Mouse (Mus musculus) cerebellum, adult 9-11 months (tissue): ENCODE measurements around the gene Cnot6l.

Experiments
- DNase-seq: peaks from one replicate; pipeline ENCODE4 v3.0.0; 2022

Gene Cnot6l

DNA sequence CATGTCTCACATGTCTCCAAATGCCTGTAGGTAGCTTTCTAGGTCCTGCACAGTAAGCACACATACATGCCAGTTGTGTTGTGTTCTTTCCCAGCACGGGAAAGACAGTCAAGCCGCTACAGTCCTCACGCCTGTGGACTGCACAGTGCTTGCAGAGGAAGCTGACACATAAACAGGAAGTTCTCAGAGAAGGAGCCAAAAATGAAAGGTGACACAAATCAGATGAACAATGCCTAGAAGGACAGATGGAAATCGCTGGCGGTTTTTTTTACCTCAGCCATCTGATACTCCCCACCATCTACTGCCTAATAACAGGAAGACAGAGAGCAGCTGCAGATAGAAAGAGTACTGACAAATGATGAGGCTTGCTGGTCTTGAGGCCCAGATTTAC lies at the start of gene Cnot6l:
TSS of gene Cnot6l (minus strand) at position 151 of the 391 bp plus-strand sequence.
- DNase-seq, result peak; percentile 36

DNA sequence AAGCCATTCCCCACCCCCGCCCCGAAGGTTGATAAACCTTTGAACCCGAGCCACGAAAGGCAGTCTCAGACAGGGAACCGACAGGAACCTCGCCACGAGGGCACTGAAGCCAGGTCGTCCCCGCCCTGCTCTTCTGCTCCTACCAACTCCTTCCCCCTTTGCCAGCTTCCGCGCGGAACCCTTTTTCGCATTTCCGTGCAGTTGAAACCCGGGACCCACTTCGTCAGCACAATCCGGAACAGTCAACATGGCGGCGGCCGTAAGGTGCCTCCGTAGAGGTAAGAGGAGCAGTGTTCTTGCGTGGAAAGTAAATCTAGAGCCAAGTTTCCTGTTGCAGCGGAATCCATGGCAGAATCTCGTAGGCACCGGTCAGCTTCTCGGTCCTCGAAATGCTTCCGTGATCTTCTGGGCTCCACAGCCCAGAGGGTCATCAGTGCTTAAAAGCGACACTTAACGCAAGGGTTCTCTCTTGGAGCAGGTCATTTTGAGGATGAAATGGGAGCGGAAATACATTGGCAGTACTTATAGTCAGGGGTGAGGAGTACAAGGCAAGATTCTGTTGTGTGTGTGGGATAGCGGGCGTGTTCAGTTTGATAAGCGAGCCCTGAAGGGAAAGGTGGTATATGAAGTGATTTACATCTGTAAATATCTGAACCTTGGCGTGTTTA lies 46.1 kb upstream of the Cnot6l start:
- peak; percentile 94 for DNase-seq

DNA sequence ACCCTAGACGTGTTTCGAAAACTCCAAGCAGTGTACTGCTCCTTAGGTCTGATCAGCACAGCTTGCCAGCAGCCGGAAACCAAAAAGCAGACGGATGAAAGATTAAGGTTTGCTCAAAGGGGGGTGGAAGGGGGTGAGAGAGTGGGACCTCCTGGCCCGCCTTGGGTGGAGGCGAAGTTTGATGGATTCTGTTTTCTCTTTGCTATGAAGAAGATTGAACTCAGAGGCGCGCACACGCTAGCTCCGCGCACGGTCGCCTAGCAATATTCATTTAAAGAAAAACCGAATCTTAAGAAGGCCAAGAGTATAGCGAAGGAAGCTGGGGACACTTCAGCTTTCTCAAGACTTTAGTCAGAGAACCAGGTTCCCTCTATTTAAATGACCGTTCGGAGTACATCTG lies 45.5 kb upstream of the Cnot6l start, which contains the start of gene Mrpl1:
TSS of gene Mrpl1 (plus strand) at position 35 of the 400 bp plus-strand sequence.
- DNase-seq, result peak; percentile 54

DNA sequence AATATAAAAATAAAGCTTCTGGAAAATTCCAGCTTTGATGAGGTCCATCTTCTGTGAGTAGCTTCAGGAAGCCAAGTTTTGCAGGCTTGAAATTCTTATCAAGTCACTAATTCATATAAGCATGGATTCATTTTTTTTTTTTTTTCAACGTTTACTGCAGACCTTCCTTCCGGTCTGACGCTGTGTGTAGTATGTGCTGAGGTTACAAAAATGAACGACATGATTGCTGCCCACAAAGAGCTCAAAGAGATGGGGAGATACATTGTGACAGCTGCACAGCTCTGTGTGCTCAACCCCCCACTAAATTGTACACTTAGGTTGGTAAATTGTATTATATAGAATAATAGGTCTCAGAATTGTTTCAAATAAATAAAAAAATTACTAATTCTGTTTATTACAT lies 44.6 kb upstream of the Cnot6l start:
- no peak for DNase-seq

DNA sequence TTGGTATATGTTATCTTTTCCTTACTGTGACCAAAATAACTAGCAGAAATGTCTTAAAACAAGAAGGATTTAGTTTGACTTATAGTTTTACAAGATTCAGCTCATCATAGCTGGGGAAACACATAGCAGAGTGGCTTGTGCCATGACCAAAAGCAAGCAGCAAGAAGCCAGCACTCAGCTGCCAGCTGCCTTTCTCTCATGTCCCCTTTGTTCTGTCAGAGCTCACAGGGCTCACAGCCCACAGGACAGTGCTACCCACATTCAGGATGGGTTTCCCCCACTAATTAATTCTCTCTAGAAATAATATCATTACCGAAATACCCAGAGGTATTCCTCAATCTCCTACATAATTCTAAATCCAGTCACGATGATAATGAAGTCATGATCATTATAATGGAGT lies 43.6 kb upstream of the Cnot6l start:
- no peak for DNase-seq

DNA sequence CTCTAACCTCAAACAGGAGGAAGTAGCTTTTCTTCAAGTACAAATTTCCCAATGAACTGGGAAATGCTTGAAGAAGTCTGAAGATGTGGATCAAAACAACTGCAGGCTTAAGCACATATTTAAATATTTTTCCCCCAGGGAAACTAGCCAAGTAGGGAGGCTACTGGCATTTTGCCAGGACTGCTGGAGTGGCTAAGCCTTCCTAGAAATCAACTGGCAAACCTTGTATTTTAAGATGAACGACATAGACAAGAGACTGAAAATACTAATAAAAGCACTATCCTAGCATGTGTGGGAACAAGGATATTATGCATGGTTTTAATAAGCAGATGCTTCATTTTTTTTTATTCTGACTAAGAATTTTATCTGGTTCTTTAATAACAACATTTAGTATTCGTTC lies 42.9 kb upstream of the Cnot6l start:
- no peak for DNase-seq

DNA sequence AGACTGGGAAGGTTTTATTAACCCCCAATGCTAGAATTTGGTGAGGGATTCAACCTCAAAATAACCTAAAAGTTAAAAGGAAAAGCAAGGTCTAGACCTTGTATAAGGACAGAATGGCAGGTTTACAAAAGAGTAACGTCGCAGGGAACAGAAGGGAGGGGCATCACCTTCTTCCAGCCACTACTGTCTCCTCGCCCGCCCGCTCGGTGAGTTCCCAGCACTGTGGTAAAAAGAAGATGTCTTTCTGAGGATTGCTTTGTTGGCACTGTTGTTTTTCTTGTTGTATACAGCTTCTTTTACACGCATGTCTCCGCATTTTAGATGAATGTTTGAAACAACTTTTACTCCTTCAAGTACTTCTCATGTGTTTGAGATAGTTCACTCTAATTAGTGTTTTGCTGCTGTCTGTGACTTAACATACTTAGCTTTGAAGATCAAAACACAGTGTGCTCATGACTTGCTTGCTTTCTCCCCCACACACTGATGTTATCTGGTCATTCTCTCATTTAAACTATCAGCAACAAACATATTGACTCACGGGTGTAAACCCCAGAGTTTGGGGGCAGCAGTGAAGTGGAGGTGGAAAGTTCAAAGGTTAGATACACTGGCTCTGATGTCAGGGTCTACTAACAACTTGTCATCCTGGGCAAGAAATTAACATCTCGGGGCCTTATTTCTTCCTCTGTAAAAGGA lies 37.6 kb upstream of the Cnot6l start:
- DNase-seq, result no peak

DNA sequence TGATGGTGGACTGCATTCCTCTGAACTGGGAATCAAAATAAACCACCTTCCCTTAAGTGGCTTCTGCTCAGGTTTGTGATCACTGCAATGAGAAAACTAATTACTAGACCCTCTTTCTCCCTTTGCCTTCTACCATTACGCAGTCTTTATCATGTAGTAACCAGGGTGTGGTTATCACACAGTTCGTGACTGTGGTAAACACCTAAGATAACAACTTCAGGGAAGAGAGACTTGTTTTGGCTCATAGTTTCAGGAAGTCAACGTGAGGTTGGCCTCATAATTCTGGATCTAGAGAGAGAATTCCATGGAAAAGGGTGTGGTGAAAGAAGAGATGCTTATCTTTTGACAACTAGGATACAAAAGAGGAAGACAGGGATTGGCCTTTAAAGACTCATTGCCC lies 36.3 kb upstream of the Cnot6l start:
- DNase-seq, result no peak

DNA sequence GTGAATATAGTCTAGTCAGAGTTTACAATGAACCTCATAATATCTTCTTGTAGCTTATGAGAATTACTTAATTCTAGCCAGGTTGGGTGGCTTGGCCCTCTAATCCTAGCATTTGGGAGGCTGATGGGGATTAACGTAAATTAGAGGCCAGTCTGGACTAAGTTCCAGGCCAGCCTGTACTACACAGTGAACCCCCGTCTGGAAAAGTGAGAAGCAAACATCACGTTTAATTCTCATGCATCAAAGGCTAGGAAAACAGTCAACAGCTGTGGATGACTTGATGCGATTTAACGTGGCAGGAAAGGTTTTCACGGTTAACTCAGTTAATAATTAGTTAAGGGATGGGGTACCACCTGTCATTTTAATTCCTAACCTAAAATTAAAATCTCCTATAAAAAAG lies 34.3 kb upstream of the Cnot6l start:
- DNase-seq, result no peak

DNA sequence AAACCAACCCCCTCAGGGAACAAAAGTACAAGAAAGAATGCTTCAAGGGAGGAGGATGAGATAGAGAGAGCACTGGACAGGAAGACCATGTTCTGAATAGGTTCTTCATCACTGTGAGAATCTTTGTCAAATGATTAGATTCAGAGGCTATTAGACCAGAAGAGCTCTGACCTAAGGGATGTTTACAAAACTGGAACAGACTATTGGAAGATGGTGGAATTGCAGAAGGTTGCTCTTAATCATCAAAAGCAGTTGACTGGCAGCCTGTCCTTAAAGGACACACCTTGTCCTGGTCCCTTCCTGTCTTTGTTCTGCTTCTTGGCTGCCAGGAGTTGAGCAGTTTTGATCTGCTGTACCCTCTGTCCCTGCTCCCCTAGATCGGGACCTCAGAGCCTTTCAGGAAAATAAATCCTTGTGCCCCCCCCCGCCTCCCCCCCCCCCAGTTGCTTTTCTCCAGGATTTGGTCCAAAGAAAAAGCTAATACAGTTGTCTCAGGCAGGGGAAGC lies 32.6 kb upstream of the Cnot6l start:
- no peak for DNase-seq

DNA sequence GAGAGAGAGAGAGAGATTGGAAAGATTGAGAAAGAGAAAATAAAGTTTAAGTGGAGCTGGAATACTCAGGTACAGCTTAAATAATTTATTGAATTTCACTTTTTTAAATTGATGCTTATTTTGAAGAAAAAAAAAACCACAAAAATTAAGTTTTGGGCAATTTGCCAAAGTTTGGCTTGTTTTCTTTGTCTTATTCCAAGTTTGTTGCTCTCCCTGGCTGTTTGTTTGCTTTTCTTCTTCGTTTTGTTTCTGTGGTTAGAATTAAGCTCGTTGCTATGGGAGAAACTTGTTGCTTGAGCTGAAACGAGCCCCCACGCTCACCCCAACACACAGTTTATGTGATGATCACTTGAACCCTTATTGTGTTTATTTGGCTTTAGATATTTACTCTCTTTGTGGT lies 27.3 kb upstream of the Cnot6l start:
- DNase-seq, result no peak

DNA sequence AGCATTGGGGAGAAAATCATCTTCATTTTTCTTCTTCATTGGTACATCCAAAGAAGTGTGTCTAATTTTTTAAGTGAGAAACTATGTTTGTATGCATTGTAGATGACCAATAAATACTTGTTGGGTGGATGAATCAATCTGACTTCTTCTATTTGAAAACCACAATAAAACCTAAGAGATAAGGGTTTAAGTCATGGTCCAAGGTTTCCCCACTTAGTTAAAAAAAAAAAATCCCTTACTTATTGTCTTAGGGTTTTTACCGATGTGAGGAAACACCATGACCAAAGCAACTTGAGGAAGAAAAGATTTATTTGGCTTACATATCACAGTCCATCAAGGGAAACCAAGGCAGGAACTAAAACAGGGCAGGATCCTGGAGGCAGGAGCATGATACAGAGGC lies 25.8 kb upstream of the Cnot6l start:
- DNase-seq, result no peak

DNA sequence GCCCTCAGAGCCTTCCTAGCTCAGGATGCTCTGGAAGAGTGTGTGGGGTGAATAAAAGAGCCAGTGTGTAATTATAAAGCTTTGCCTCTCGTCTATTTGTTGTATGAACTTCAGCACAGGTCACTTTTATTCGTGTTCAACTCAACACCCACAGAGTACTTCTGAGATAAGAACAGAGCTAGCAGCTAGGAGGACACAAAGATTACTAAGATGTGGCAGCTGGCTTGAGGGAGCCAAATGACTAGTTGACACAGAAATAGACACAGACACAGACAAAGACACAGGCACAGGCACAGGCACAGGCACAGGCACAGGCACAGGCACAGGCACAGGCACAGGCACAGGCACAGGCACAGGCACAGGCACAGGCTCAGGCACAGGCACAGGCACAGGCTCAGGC lies 20.0 kb upstream of the Cnot6l start:
- DNase-seq, result no peak

DNA sequence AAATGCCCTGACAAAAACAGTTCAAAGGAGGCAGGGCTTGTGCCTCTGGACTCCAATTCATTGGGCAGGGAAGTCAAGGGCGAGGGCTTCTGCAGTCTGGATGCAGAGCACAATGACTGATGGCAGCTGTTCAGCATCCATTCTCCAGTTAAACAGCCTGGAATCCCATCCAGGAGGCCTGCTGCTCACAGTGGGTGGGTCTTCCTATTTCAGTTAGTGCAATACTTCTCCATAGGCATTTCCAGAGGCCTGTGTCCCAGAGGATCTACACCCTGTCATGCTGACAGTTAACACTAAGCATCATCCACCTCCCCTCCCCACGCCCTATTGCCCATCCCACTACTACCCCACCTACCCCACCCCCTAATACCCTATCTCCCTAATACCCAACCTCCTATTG lies 19.2 kb upstream of the Cnot6l start:
- DNase-seq, result no peak

DNA sequence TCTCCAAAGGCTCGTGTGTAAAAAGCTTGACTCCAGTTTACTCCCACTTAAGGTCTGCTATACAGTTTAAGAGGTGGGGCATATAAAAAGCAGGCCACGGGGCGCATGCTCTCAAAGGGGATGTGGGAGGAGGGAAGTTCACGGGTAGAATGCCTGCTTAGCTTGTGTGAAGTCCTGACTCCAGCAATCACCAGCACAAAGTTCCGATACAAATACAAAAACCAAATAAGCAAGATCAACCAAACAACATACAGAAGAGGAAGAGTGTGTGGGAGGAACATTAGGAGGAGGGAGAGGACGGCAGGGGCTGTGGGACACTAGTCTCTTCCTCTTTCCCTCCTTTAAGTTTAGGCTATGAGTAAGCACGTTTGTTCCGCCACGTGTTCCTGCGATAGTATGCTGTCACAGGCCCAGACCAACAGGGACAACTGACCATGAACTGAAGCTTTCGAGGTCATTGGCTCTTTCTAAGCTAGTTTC lies 12.9 kb upstream of the Cnot6l start:
- DNase-seq, result no peak

DNA sequence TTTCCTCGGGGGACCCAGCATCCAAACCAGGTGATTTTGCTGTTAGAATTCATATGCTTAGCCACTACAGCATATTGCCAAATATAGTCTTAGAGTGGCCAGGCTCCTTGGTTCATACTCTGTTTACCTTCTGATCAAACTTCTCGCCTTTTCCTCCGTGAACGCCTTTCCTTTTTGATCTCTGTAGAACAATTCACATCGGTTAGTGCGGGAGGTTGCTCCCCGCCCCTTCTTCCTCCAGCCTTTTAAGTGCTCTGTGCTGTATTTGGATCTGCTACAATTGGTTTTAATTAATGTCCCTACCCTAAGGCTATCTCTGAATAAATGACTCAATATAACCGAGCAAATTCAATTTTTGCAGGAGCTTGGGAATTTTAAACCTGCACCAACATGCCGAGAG lies 12.2 kb upstream of the Cnot6l start:
- no peak for DNase-seq

DNA sequence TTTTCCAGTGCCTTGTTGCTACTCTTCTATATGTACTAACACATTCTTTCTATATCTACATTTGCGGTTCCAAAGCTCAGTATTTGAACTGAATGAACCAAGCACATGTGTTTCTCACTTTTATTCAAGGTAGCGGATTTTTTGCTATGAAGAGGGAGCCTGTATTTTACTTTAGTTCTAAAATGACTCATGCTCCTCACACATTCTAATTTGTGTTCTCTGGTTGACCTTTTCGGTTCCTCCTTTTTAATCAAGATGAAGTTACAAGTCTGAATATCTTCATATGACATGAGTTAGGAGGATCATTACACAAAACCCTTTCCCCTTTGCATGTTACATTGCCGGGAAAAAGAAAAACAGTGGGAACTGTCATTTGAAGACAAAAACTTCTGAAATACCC lies 7.8 kb upstream of the Cnot6l start:
- DNase-seq, result no peak

DNA sequence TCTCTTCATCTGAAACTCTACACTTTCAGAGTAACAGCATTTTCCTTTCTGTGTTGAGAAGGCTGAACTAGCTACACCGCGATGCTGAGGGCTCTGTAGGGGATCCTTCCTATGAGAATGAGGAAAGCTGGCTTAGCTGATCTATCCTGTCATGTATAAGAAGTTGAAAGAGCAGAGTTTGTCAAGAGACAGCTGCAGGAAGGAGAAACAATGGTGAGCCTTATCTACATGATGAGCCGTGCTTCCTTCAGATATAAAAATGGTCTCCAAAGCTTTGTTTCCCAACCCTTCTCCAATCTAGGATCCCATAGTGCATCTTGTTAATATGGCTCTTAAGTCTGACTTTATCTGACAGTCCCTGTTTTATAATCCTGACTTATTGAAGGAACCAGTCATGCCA lies 6.5 kb upstream of the Cnot6l start:
- no peak for DNase-seq

DNA sequence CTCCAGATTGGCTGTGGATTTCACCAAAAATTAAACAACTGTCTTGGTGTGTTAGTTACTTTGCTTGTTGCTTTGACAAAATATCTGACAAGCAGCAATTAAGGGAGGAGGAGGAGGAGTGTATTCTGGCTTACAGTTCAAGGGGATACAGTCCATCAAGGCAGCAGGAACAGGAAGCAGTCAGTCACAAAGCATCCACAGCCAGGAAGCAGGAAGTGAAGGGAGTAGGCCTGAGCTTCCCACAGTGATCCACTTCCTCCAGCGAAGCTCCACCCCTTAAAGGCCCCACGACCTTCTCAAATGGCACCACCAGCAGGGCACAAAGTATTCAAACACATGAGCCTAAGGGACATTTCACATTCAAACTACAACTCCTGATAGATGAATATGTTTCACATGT lies 2.8 kb upstream of the Cnot6l start:
- DNase-seq, result no peak

DNA sequence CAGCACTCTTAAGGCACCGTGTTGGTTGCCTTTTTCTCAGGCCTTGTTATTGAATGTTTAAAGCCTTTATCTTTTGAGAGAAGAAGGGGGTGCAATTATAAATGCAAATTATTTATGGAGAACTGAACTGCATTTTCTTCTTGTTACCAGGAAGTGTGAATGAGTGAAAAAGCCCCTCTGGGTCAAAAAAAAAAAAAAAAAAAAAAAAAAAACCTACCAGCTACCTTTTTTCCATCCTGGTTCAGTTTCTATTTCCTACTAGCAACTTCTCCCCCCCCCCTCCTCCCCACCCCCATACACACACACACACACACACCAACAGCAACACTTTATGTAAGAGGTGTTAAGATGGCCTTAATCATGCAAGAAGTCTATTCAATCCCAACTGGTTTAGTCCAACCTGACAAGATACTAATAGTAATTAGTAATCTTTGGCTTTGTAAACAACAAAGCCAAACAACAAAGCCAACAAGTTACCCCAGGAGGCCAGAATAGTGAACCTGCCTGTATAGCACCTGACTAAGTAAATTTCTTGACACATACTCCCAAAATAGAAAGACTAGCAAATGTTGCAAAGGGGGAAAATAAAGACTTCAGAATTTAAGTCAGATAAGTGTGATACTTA lies 463 bp downstream of the Cnot6l start:
- no peak for DNase-seq

DNA sequence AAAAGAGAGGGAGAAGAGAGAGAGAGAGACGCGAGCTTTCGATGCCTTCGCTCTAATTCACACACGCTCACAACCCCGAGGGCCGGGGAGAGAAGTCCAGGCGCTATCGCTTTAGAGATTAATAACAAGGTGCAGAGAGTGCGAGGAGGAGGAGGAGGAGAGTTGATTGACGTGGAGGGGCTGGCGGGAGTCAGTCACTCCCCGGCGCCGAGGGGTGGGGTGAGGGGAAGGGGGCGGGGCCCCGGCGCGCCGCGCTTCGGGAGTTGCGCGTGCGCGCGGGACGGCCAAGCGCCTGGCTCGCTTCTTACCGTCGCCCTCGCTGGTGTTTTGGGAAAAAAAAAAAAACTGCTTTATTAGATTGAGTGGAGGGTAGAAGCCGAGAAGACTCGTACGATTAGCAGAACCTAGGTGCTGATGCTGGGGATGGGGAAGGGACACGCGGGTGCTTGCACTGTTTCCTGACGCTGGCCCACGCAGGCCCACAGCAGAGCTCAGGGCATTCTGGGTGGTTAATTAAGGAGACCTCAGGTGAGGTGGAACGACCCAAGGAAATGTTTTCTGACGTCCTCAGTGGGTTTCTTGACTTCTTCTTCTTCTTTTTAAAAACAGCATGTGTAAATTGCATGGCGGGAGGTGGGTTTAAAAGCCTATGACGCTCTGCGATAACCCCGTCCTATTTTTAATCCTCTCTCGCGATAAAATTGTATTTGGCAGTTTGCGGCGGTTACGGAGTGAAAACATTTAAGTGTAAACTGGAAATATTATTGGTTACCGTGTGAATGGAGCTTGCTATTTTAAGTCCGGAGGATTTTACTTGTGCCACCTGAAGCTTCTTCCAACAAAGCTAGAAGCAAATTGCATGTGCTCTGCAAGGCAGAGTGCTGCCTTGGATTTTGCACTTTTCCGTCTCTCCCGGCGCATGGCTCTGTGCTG lies 1.3 kb downstream of the Cnot6l start:
- peak; percentile 87 for DNase-seq

DNA sequence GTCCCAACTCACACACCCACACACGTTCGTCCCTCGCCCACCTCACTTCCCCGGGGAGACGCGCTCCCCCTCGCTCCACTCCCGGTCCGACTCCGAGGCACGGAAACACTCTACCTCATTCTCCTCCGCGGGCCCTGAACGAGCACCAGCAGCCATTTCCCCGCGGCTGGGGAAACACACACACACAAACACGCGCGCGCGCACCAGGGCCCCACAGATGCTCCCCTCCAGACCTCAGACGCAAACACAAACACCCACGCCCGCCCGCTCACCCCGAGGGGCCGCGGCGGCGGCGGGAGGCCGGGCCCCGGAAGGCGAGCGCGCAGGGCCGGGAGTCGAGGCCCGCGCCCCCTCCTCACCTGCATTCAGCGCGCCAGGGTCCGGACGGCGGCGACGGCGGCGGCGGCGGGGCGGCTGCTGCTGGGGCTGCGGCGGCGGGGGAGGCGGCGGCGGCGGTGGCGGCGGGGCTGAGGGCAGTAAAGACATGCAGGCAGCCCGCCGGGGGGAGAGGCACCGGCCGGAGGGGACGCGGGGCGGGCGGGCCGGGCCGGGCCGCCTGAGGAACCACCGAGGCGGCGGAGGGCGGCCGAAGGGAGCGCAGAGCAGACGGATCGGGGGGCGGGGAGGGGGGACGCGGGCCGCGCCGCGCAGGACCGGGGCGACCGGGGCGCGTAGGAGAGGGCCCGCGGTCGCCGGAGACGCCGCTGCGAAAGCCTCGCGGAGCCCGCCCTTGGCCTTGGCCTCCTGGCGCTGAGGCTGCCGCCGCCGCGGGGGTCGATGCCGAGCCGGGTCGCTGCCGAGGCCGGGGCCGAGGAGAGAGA lies 2.2 kb downstream of the Cnot6l start:
- DNase-seq, result peak; percentile 78
